Mouse (Mus musculus) C2C12 (cell line): ENCODE data around the gene Gm17190. TPM values are rescaled to one million over a fixed set of nuclear protein-coding genes. Genes with fewer than 3 reads are reported as not detected.

Source experiments
- H3K27me3 ChIP-seq: one replicate; pipeline ENCODE4 v1.6.1; 2011; ENCODE audit not compliant: control insufficient read depth, insufficient read depth, insufficient read length
- H3K36me3 ChIP-seq: one replicate; pipeline ENCODE4 v1.6.1; 2011; ENCODE audit not compliant: control insufficient read depth, insufficient read depth
- H3K4me3 ChIP-seq: one replicate; pipeline ENCODE4 v1.5.1; 2011; ENCODE audit warnings: mild to moderate bottlenecking, control low read depth; ENCODE audit not compliant: poor library complexity, insufficient read depth, severe bottlenecking
- H3K79me2 ChIP-seq: one replicate; pipeline ENCODE4 v1.6.1; 2011; ENCODE audit not compliant: control insufficient read depth, insufficient read depth
- H3K79me3 ChIP-seq: one replicate; pipeline ENCODE4 v1.6.1; 2011; ENCODE audit warnings: low read depth, control low read depth
- H3ac ChIP-seq: one replicate; pipeline ENCODE3; 2011; ENCODE audit warnings: low read depth; ENCODE audit not compliant: control insufficient read depth, insufficient read length
- CEBPB ChIP-seq: IDR thresholded peaks from one replicate; pipeline ENCODE4 v1.6.1; 2011; ENCODE audit warnings: low read depth, mild to moderate bottlenecking, control low read depth, moderate library complexity
- CTCF ChIP-seq: IDR thresholded peaks from one replicate; pipeline ENCODE4 v1.5.1; 2011; ENCODE audit not compliant: control insufficient read depth, insufficient read depth, insufficient read length
- FOSL1 ChIP-seq: IDR thresholded peaks from one replicate; pipeline ENCODE4 v1.8.0; 2011; ENCODE audit warnings: mild to moderate bottlenecking, low read length; ENCODE audit not compliant: poor library complexity, insufficient read depth, severe bottlenecking
- MAX ChIP-seq: IDR thresholded peaks from one replicate; pipeline ENCODE4 v1.6.1; 2011; ENCODE audit warnings: mild to moderate bottlenecking, control low read depth
- MYOD1 ChIP-seq: IDR thresholded peaks from one replicate; pipeline ENCODE4 v1.6.1; 2011; ENCODE audit warnings: low read depth; ENCODE audit not compliant: control insufficient read depth, insufficient read length
- MYOG ChIP-seq: IDR thresholded peaks from one replicate; pipeline ENCODE4 v1.6.1; 2011; ENCODE audit not compliant: control insufficient read depth, insufficient read length; ENCODE audit errors: extremely low read depth
- USF1 ChIP-seq: IDR thresholded peaks from one replicate; pipeline ENCODE4 v1.6.1; 2011; ENCODE audit warnings: low read depth, mild to moderate bottlenecking, control low read depth, moderate library complexity
- polyA plus RNA-seq: library from polyadenylated mRNA; unstranded; fragments of >200 nt; fragmentation: generic; extraction: Trizol; gene quantifications from one replicate; pipeline ENCODE4 v1.2.1, GENCODE M21; 2012; ENCODE audit warnings: missing spikeins

Gene Gm17190
- polyA plus RNA-seq, 1 experiment, result not detected

GRCm38 (mm10) chr13:96085581-96086302, 3.9 kb downstream of the Gm17190 start:
- Histone ChIP-seq H3K27me3 (peaks cover 2% of the 10 kb centered on the region), H3K79me2 (no peaks in the 10 kb centered on the region), H3K4me3 (no peak overlapping the region), H3K79me3 (no peaks in the 10 kb centered on the region), H3K36me3 (no peaks in the 10 kb centered on the region), H3ac (no peak overlapping the region)
- TF ChIP-seq MAX (no peak), MYOD1 (no peak), FOSL1 (no peak), USF1 (no peak), CEBPB (no peak), CTCF (no peak), MYOG (no peak)

- TF ChIP-seq FOSL1, result no peak
- no peak for TF ChIP-seq USF1
- no peak for TF ChIP-seq MYOD1
- no peak for TF ChIP-seq CEBPB
- no peak for TF ChIP-seq MAX
- TF ChIP-seq MYOG, result no peak
- TF ChIP-seq CTCF, result no peak
- peaks cover 18% of the 10 kb centered on the region for H3K27me3 ChIP-seq
- no peaks in the 10 kb centered on the region for H3K79me3 ChIP-seq
Measured at GRCm38 (mm10) chr13:96090929-96091328, 9.1 kb downstream of the Gm17190 start.

GRCm38 (mm10) chr13:96106367-96106766, 24.5 kb downstream of the Gm17190 start:
- Histone ChIP-seq H3K79me3 (no peaks in the 10 kb centered on the region), H3ac (no peak overlapping the region), H3K4me3 (no peak overlapping the region), H3K79me2 (no peaks in the 10 kb centered on the region), H3K27me3 (peaks cover 4% of the 10 kb centered on the region), H3K36me3 (no peaks in the 10 kb centered on the region)
- TF ChIP-seq USF1 (no peak), CTCF (no peak), FOSL1 (no peak), MYOG (no peak), MYOD1 (no peak), CEBPB (no peak), MAX (no peak)

More at GRCm38 (mm10) chr13:96090929-96091328, 9.1 kb downstream of the Gm17190 start:
- H3K79me2 ChIP-seq, result no peaks in the 10 kb centered on the region
- H3ac ChIP-seq, result no peak overlapping the region
- H3K36me3 ChIP-seq, result no peaks in the 10 kb centered on the region
- no peak overlapping the region for H3K4me3 ChIP-seq

- H3K4me3 ChIP-seq, result no peak overlapping the region
- H3K79me2 ChIP-seq, result no peaks in the 10 kb centered on the region
- H3K27me3 ChIP-seq, result no peaks in the 10 kb centered on the region
- TF ChIP-seq FOSL1 (no peak), CEBPB (no peak), CTCF (no peak), USF1 (no peak)
- H3K36me3 ChIP-seq, result no peaks in the 10 kb centered on the region
- no peak overlapping the region for H3ac ChIP-seq
- no peaks in the 10 kb centered on the region for H3K79me3 ChIP-seq
Measured at GRCm38 (mm10) chr13:96110767-96111166, 28.9 kb downstream of the Gm17190 start.

- no peak overlapping the region for H3ac ChIP-seq
- H3K27me3 ChIP-seq, result no peaks in the 10 kb centered on the region
- no peak overlapping the region for H3K4me3 ChIP-seq
- no peaks in the 10 kb centered on the region for H3K79me3 ChIP-seq
- no peaks in the 10 kb centered on the region for H3K36me3 ChIP-seq
- H3K79me2 ChIP-seq, result no peaks in the 10 kb centered on the region
- TF ChIP-seq FOSL1 (no peak), MYOG (no peak), CEBPB (no peak), CTCF (no peak), MYOD1 (no peak), USF1 (no peak), MAX (no peak)
Measured at GRCm38 (mm10) chr13:96112711-96113110, 30.9 kb downstream of the Gm17190 start.

GRCm38 (mm10) chr13:96125011-96125410, 43.2 kb downstream of the Gm17190 start:
- Histone ChIP-seq H3K79me2 (no peaks in the 10 kb centered on the region), H3ac (no peak overlapping the region), H3K36me3 (no peaks in the 10 kb centered on the region), H3K79me3 (no peaks in the 10 kb centered on the region), H3K4me3 (no peak overlapping the region), H3K27me3 (peaks cover 22% of the 10 kb centered on the region)
- TF ChIP-seq CEBPB, result no peak
- TF ChIP-seq FOSL1, result no peak
- no peak for TF ChIP-seq MYOD1
- TF ChIP-seq CTCF, result no peak
- TF ChIP-seq USF1, result no peak
- TF ChIP-seq MYOG, result no peak
- no peak for TF ChIP-seq MAX
